Mouse (Mus musculus) urinary bladder, postnatal 4 days (tissue): ENCODE data around the gene Sms.
A peak's percentile ranks its signal among the peaks of the same experiment; 100 is the strongest.

Experiments
- DNase-seq, 2 experiments: peaks; one replicate each; pipeline ENCODE4 v3.0.0; 2021 to 2022; ENCODE audit warnings: low spot score in 2 of 2

The Sms gene

DNA sequence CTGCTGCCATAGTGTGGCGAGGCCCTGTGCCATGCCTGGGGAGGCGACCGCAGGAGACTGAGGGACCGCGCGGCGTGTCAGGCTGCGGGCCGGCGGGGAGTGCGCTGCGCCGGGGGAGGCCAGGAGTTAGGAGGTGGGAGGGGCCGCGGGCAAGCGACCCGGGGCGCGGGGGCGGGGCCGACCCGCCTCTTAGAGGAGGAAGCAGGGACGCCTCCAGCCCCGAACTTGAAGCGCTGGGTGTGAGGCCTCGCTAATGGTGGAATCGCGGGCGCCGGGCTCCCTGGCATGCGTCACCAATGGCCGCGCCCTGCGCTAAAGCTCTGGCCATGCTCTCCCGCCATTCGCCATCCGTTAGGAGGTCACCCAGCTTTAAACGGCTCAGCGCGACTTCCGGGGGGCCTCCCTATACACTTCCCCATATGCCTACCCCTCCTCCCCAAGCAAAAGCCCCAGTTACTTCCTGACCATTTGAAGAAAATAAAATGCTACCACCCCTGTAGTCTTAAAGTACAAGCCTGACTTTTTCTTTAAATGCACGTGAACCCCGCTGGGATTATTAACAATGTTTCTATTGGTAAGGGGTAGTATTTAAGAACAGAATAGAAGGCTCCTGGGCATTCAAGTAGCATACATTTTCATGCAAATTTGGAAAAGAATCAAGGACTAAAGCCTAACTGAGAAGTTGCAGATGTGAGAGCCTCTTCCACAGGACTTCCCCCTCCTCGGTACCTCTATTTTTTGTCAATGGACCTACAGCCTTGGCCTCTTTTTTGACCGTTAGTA is at the start of gene Sms:
Gene Sms, minus strand, starts transcription at position 344 of the 783 bp plus-strand sequence.
- peak; percentile 45 to 59 for DNase-seq

DNA sequence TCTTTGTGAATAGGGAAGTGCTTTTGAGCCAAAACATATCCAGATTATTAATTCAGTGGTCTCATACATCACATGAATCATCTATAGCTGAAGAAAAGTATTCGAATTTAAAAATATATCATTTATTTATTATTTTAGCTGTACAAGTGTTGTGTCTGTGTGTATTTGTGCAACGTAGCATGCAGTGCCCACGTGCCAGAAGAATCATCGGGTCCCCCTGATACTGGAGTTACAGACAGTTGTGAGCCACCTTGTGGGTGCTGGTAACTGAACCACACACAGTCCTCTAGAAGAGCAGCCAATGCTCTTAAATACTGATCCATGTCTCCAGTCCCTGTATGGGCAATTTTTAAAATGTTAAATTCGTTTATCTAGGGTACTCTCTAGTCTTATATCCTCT is 14.3 kb upstream of the Sms start:
- no peak for DNase-seq

DNA sequence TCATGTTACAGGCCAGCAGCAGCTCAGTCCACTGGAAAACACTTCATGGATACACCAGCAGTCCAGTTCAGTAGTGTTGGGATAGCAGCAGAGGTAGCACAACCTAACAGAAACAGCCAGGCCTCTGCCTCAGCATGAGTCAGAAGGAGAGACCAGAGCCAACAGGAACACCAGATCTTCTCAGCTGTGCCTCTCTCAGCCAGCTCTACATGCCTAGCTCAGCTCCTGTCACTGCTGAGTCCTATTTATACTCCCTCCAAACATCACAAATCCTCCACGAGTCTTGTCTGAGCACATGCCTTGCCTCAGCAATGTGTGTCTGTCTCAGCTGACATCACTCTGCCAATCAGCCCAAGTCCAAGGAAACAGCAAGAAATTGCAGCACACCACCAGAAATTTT is 12.4 kb upstream of the Sms start:
- no peak for DNase-seq

DNA sequence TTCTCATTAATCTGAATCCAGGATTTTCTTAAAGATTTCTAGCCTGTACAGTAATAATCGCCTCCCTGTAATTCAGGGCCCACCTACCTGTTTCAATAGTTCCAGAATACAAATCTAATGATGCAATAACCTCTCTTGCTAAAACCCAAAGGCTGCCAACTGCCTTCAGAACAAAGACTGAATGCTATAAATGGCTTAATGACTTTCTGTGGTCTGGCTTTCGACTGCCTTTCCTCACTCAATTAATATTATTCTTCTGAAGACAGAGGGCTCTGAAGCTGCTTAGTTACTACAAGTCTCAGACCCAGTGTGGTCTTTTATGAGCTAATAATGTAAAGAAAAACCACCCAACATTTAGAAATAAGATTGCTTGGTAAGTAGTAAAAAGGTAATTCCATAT is 9.8 kb upstream of the Sms start:
- no peak for DNase-seq

DNA sequence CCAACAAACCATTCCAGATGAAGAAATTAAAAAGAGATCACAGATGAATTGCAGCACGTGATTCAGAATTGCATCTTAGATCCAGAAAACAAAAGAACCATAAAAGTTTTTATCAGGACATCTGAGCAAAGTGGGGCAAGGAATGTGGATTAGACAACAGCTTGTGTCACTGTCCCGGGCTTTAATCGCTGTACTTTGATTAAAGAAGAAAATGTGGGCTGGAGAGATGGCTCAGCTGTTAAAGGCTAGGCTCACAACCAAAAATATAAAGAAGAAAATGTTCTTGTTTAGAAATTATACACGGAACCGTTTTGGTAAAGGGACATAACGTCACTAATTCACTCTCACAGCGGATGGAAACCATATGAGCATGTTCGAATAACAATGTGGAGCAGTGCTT is 7.9 kb upstream of the Sms start:
- no peak for DNase-seq

DNA sequence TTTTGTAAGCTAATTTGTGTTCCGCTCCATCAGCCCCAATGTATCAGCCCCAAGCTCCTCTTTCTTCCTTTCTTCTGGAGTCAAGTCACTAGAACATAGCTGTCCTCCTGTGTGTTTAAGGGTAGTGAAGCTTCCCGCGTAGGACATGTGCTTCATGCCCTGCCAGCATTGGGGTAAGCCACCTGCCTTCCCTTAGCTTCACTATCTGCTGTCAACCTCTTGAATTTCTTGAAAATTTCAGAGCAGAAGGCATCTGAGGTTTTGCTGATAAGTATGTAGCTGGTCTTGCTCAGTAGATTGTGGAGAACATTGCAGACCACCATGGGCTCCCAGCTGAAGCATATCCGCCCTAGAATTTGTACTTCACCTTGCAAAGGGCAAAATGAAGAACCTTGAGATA is 1.1 kb upstream of the Sms start:
- DNase-seq: no peak

DNA sequence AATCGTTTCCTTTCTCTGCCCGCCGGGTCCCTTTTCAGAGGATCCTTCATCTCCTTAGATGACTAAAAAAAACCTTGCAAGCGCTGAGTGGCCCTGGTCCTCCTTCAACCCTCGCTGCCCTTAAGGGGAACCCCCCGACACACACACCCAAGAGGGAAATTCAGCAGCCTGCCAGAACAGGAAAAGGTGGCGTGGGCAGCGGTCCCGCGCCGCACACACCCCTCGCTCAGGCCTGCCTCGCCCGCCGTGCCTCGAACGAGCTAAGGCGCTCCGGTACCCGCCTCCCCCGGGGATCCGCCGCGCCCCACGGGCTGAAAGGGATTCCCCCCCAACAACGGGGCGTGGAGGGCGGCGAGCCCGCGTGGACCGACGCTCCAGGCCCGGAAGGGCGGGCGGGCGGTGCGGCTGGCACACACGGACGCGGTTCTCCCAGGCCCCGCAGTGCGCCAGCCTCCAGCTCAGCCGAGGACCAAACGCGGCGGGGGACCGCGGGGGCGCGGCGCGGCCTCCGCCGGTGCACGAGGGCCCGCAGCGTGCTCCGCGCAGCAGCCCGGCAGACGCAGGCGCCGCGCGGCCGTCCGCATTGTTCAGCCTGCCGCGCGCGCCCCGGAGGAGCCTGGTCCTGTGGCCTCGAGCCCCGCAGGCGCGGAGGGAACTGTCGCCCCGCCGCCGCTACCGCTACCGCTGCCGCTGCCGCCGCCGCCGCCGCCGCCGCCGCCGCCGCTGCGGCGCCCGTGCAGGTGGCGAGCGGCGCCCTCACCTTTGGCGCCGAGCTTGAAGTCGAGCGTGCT is 747 bp downstream of the Sms start:
- DNase-seq: peak in 1 of 2 experiments; percentile 17

DNA sequence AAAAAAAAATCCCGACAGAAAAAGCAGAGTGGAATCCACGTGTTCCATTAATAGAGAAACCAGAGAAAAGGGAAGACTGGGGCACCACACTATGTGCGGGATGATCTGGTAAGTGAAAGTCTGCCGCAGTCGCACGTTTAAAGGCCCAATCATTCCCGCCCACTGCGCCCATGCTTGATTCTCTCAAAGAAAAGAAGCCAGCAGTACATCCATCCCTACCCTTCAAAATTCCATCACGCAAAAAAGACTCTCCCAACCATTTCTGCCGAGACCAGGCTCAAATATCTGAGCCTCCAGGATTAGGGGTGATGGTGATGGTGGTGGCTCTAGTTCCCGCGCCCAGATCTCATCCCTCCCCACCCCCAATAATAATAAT is 1.3 kb downstream of the Sms start:
- no peak for DNase-seq

DNA sequence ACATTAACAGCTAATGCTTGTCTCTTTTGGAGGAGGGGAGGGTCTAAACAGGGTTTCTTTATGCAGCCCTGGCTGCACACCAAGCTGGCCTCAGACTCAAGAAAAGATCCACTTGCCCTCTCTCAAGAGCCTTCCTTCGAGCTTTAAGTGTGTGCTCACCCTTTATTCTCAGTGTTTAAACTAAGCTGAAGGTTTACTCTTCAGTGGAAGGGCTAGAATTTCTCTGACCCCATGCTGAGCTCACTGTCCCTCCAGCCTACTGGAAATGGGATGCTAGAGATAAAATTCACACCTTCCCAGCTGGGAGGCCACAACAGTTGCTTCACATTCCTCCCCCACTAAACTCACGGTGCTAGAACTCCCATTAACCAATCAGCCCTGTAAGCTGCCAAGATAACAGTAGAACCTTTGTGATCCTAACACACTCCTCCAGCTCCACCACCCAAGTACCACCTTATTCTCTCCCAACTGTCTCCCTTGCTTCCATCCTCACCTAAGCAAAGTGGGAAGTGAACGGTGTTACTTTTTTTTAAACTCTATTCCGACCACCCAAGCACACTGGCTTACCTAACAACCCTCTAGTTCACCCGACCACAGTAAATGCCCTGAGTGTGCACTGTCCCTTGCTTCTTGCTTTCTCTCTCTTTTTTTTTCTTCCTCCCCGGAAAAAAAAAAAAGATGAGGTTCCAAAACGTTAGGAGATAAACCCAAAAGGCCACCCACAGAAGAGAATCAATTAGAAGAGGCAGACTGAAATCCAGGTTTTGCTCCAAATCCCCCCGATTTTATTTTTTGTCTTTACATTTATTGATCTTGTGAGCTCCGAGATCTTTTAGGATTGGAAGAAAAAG is 2.0 kb downstream of the Sms start:
- no peak for DNase-seq

DNA sequence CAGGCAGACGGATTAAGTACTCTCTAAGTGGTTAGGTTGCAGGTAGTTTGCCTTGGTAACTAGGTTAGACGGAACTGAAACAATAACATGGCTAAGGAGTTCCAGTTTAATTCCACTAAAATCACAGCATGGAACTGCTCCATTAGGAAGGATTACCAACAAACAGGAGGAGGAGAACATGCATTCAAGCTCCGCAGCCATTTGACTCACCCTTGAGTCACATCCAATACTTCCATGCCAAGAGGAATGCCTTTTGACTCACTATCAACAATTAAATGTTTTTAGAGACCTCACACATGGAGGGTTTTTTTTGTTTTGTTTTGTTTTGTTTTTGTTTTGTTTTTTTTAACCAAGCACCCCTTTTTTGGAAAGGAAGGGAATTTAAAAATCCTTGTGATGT is 3.3 kb downstream of the Sms start:
- DNase-seq: no peak

DNA sequence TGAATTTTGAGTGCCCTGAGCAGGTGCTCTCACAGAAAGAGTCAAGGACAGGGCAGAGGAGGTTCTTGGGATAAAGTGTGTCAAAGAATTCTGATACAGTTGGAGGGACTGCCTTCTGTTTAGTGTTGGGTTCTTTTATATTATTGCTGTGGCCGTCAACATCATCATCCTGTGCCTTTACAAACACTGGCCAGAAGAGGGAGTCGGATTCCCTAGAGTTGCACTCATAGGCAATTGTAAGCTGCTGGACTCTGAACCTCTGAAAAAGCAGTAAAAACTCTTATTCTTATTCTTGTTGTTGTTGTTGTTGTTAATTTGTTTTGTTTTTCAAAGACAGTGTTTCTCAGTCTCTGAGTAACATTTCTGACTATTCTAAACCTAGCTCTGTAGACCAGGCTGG is 5.3 kb downstream of the Sms start:
- DNase-seq: no peak

DNA sequence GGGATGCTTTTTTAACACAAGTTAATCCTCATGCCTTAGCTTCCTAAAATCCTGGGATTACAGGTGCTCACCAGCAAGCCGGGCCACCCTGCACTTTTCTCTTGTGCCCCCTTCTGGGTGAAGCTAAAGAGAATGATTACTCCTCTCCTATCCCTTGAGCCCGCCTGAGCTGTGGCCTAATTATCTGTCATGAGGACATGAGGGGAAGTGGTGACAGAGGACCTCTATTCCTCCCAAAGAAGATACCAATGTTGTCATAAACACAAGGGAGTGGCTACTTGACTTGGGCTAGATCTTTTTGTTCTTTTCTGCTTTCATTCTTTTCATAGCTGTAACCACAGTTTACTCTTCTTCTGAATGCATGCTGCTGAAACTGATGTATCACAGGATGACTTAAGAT is 9.2 kb downstream of the Sms start:
- DNase-seq: no peak

DNA sequence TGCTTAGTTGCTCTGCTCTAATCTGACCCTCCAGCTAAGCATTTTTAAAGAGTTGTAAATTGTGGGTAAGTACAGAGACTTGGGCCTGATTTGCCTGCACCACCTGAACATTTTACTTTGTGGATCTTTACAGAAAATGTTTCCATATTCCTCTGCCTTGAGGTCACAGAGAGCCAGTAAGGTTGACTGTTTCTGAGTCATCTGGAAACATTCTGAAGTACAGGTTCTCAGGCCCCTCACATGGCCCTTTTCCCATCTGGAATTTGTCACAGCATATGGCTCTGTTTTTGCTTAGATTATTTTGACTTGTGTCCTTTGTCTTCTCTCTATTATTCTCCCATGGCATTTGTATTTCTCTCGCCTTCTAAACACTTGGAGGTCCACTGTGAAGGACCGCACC is 10.2 kb downstream of the Sms start:
- no peak for DNase-seq

DNA sequence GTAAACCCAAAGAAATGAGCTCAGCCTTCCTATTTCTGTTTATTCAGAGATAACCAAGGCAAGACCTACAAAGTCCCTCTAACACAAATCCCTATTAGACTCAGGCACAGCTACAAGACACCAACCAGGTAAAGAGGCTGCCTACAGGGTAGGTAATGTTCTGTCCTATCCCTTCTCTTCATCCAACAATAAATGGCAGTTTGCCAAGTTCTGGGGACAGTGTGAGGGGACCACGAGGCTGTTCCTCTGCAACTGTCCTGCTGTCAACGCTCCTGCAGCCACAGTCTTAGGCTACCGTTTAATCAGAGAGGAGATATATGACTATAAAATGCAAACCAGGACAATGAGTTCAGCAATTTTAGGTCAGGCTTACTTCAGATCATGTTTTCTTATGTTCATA is 14.8 kb downstream of the Sms start:
- no peak for DNase-seq

DNA sequence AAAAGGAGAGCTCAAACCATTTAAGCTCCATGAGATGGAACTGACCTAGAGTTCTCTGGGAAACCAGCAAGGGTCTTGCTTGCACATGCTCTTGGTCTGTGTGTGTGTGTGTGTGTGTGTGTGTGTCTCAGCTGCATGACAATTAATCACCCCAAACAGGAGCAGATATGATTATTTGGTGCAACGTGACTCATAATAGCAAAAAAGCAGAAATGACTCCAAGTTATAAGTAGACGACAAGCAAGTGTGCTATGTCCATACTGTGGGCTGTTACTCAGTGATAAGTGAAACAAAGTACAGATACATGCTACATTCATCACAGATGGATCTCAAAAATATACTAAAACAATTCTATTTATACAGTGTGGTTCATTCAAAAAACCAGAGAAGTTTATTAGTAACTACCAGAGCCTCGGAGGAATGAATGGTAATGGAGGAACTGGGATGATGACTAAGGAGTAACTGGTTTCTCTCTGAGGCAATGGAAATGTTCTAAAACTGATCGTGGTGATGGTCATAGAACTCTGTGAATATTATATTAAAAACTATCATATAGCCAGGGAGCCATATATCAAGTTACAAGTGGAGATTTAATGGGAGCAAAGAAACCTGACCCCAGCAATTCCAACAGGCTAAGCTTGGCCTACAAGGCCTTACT is 15.8 kb downstream of the Sms start:
- no peak for DNase-seq

DNA sequence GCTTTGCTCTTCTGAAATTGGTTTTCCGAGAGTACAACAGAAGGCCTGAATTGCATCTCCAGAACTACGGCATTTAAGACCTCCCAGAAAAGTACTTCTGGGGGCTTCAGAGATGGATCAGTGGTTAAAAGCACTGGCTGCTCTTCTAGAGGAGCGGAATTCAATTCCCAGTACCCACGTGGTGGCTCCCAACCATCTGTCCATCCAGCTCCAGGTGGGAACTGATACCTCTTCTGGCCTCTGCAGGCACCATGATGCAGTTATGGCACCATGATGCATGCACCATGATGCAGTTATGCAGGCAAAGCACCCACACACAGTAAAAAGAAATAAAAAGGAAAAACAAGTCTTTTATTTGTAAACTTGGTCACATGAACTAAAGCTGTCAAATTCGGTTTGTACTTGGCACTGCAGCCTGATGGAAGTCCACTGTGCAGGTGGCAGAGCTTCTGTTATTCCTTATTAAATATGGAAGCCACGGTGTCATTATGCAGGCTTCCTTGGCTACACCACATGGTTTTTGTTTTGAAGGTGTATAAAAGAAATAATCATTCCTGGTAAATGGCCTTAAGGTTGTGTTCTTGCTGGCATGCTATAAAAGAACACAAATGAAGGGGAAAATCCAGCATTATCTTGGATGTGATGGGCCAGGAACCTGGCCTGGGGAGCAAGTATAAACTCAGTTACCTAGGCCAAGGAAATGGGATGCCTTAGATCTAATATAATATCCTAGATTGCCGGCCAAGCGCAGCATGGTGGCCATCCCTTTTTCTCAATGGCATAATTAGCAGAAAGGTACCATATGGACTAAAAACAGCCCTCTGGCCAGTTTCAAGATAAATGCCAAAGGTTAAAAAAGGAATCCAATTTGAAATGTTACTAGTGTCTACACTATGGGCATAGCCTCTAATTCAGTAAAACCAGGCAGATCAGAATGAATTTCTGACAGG is 20.1 kb downstream of the Sms start:
- no peak for DNase-seq

DNA sequence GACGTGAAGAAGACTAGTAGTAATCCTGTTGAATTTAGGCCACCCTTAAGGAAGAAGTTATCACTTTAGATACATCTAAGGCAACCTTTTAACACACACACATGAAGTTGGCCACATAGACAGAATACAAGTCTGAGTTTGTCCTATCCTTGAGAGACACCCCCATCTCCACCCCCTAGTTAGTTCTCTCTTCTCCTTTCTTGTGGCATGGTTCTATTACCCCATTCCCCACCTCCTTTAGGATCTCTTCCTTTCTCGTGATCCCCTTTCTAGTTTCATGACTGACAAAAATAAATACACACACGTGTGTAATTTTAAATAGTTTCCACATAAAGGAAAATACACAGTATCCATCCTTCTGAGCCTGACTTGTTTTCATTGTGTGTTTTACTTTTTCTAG is 23.3 kb downstream of the Sms start:
- DNase-seq: no peak

DNA sequence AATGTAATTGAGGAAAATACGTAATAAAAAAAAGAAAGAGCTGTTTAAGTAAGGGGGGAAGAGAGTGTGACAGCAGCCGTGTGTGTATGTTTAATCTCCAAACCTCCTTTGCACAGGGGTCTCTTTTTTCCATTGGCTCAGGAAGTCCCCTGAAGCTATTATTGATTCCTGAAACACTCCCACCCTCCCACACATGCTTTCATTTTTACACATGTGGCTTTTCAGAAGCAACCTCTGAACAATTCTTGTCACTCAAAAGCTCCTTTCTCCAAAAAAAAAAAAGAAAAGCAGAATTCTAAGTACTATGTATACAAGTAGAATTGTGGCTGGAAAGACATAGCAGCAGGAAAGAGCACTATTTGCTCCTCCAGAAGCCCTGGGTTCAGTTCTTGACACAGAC is 24.0 kb downstream of the Sms start:
- DNase-seq: no peak

DNA sequence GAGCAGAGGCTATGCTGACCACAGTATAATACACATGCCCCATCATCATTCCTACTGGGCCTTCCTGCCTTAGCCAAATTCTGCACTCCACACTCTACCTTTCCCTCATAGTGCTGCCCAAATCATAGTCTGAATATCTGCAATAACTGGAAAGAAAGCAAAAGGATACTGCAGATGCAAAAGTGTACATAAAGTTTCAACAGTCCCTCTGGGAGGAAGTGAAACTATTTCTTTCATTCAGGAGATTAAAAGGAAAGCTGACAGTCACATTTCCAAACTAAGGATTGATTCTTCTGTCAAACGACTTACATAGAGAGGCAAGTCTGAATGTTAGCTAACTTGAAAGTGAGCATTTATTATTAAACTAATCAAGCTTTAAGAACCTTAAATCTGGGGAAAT is 26.1 kb downstream of the Sms start:
- no peak for DNase-seq

DNA sequence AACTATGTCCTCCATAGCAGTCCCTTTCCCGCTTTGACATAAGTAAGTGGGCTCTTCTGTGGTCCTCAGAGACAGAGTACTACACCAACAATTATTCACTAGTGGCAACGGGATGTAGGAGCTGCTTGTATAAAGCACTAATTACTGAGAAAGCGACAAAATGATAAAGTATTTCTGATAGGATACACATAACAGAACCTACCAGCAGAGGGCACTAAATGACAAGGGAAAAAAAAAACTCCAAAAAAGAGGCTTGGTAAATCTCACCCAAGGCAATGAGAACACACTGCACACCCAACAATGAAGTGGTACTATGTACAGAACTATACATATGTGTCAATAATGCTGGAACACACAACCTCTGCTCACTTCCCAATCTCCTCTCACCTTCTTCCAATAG is 29.4 kb downstream of the Sms start:
- DNase-seq: no peak

DNA sequence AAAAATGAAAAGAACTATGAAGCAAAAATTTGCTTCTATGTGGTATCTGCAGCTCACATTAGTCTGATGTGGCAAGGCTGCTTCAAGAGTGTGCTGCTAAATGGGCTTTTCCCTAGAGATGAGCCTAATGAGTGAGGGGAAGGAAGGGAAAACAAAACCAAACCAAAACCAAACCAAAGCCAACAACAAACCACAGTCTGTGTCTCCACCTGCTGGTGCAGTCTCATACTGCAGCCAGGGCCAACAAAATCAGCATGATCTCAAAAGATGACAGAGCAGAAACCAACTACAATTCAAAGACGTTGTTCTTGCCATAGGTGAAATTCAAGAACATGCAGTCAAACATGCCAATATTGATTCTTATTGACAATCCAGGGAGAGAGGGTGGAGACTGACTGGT is 37.7 kb downstream of the Sms start:
- peak; percentile 16 to 70 for DNase-seq
